In the genomic region with DNA sequence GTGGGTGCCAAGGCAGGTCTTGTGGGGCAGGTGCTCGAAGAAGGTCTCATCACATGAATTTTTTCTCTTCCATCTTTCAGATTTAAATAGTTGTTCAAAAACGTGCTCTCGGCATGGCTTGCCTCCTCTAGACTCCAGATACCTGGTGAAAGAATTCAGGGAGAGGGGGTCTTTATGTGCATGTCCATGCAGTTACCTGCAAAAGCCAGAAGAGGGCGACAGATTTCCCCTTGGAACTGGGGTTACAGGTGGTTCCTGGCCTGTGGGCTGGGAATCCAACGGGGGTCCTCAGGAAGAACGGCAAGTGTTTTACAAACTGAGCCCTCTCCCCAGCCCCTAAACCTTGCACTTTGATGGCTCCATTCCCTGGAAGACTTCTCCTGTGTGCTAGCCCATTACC, we compare ENCODE assay signal across 13 mouse cellular contexts.
"Had no signal": no experiment of that assay in that cellular context is flagged by ENCODE, and none has a peak within 500 bp of the region (broad histone marks: within the 10 kb centered on the region; RNA-seq: fewer than 3 reads in every experiment).

No protein-coding gene starts in this region.

- DNase-seq: kidney, adult 18-20 months; kidney, postnatal 25 days; layer of hippocampus, adult 9-11 months; lung, adult 2 months; lung, postnatal 14 days; thymus, postnatal 36 days had no signal

- H3K4me2 ChIP-seq: intestine, embryonic 15.5 days; midbrain, embryonic 11.5 days had no signal

- H3K9me3 ChIP-seq: intestine, embryonic 15.5 days; limb, embryonic 10.5 days had no signal

- ATAC-seq: intestine, embryonic 15.5 days; midbrain, embryonic 16.5 days had no signal

- H3K4me1 ChIP-seq: intestine, embryonic 15.5 days; limb, embryonic 10.5 days; megakaryocyte, embryonic 14.5 days had no signal

- H3K36me3 ChIP-seq: intestine, embryonic 15.5 days; limb, embryonic 10.5 days had no signal

- H3K9ac ChIP-seq: intestine, embryonic 15.5 days; liver, embryonic 14.5 days had no signal

- H3K27ac ChIP-seq: intestine, embryonic 15.5 days; limb, embryonic 10.5 days; liver, embryonic 14.5 days; macrophage had no signal

- H3K27me3 ChIP-seq: intestine, embryonic 15.5 days; megakaryocyte, embryonic 14.5 days had no signal

- H3K4me3 ChIP-seq: intestine, embryonic 15.5 days; limb, embryonic 10.5 days; megakaryocyte, embryonic 14.5 days had no signal
